Mouse (Mus musculus) kidney, adult 2 months (tissue): ENCODE measurements at regions not wholly inside any gene's neighbourhood (a gene's known extent, or its start where the extent isn't known, plus 50 kb on each side); places are given as distances from the start of the nearest gene placed in this dataset.

Experiments used
- CTCF ChIP-seq: fragments of 200-500 bp; conservative IDR thresholded peaks from 2 replicates; pipeline ENCODE4 v1.5.1; 2011; ENCODE audit warnings: low read depth, mild to moderate bottlenecking, control low read depth, low read length, moderate library complexity, mixed read lengths; ENCODE audit not compliant: insufficient read depth, insufficient read length
- POLR2A ChIP-seq: fragments of 200-500 bp; IDR thresholded peaks from one replicate; pipeline ENCODE4 v1.6.1; 2011; ENCODE audit warnings: low read depth, low read length, control low read depth

GRCm38 (mm10) chr1:43292561-43292960 is 95.8 kb upstream of the Fhl2 start:
- TF ChIP-seq CTCF (no peak), POLR2A (no peak)
